Mouse (Mus musculus): ENCODE results near the gene Enpp3. TPM values are rescaled to one million over a fixed set of nuclear protein-coding genes. Genes with fewer than 3 reads are reported as not detected.
"Not testable (repeated sequence)": the region's sequence is repeated elsewhere in the genome, so short reads cannot be mapped to it uniquely, and the experiment has no call there.

Enpp3 gene
- total RNA-seq, 2 experiments from 2014 or later, result 0.63 to 0.94 TPM

GRCm38 (mm10) chr10:24823697-24824535 lies 18.7 kb downstream of the Enpp3 start:
- intact Hi-C loops (cut with DNase I), result no loop called here
- no peak for DNase-seq (ENCODE audit: low spot score in 2 of 2)

GRCm38 (mm10) chr10:24823265-24823664 lies 19.4 kb downstream of the Enpp3 start:
- intact Hi-C loops (cut with DNase I), result no loop called here
- DNase-seq (ENCODE audit: low spot score in 2 of 2), result no peak

- intact Hi-C loops (cut with DNase I), result no loop called here
These were observed 19.8 kb downstream of the Enpp3 start for GRCm38 (mm10) chr10:24822842-24823241.

GRCm38 (mm10) chr10:24821990-24822676 lies 20.5 kb downstream of the Enpp3 start:
- intact Hi-C loops (cut with DNase I), result no loop called here
- DNase-seq (ENCODE audit: low spot score in 2 of 2), result no peak

More at GRCm38 (mm10) chr10:24822842-24823241, 19.8 kb downstream of the Enpp3 start:
- no peak for DNase-seq (ENCODE audit: low spot score in 2 of 2)

- DNase-seq (ENCODE audit: low spot score in 2 of 2), result no peak
- intact Hi-C loops (cut with DNase I), result no loop called here
These were observed 23.1 kb downstream of the Enpp3 start for GRCm38 (mm10) chr10:24819526-24819925.

- intact Hi-C loops (cut with DNase I), result no loop called here
- no peak for DNase-seq (ENCODE audit: low spot score in 2 of 2)
These were observed 32.0 kb downstream of the Enpp3 start for GRCm38 (mm10) chr10:24810639-24811038.

GRCm38 (mm10) chr10:24806756-24807155 lies 35.9 kb downstream of the Enpp3 start:
- DNase-seq (ENCODE audit: low spot score in 2 of 2), result no peak
- intact Hi-C loops (cut with DNase I), result no loop called here

GRCm38 (mm10) chr10:24805876-24806275 lies 36.7 kb downstream of the Enpp3 start:
- intact Hi-C loops (cut with DNase I), result no loop called here
- DNase-seq (ENCODE audit: low spot score in 2 of 2), result no peak

- DNase-seq (ENCODE audit: low spot score in 2 of 2), result no peak
These were observed 37.5 kb downstream of the Enpp3 start for GRCm38 (mm10) chr10:24805173-24805572.

GRCm38 (mm10) chr10:24802742-24803244 lies 39.8 kb downstream of the Enpp3 start:
- DNase-seq (ENCODE audit: low spot score in 2 of 2); intact Hi-C loops (cut with DNase I): not testable (repeated sequence)

More at GRCm38 (mm10) chr10:24805173-24805572, 37.5 kb downstream of the Enpp3 start:
- intact Hi-C loops (cut with DNase I), result no loop called here

GRCm38 (mm10) chr10:24801796-24802195 lies 40.8 kb downstream of the Enpp3 start:
- intact Hi-C loops (cut with DNase I), result no loop called here
- DNase-seq (ENCODE audit: low spot score in 2 of 2), result no peak

GRCm38 (mm10) chr10:24797246-24797645 lies 45.4 kb downstream of the Enpp3 start:
- peak; percentile 54 to 71 for DNase-seq (ENCODE audit: low spot score in 2 of 2)
- intact Hi-C loops (cut with DNase I), result no loop called here

- DNase-seq (ENCODE audit: low spot score in 2 of 2), result no peak
- intact Hi-C loops (cut with DNase I), result loop anchor here (5.0 kb wide), 1 partner anchor 160 kb away; no protein-coding TSS in a partner anchor
These were observed 49.9 kb downstream of the Enpp3 start for GRCm38 (mm10) chr10:24792756-24793155.

- intact Hi-C loops (cut with DNase I), result loop anchor here (5.0 kb wide), 1 partner anchor 158 kb away; no protein-coding TSS in a partner anchor
- peak; percentile 34 for DNase-seq (ENCODE audit: low spot score in 2 of 2)
These were observed 52.7 kb downstream of the Enpp3 start for GRCm38 (mm10) chr10:24789747-24790545.

GRCm38 (mm10) chr10:24785345-24785744 lies 57.3 kb downstream of the Enpp3 start:
- intact Hi-C loops (cut with DNase I), result no loop called here
- no peak for DNase-seq (ENCODE audit: low spot score in 2 of 2)

GRCm38 (mm10) chr10:24784624-24785276 lies 57.9 kb downstream of the Enpp3 start:
- intact Hi-C loops (cut with DNase I), result no loop called here

GRCm38 (mm10) chr10:24783946-24784345 lies 58.7 kb downstream of the Enpp3 start:
- no peak for DNase-seq (ENCODE audit: low spot score in 2 of 2)

More at GRCm38 (mm10) chr10:24784624-24785276, 57.9 kb downstream of the Enpp3 start:
- no peak for DNase-seq (ENCODE audit: low spot score in 2 of 2)

GRCm38 (mm10) chr10:24778643-24779020 lies 64.0 kb downstream of the Enpp3 start:
- DNase-seq (ENCODE audit: low spot score in 2 of 2), result peak in 1 of 2 experiments; percentile 10
- intact Hi-C loops (cut with DNase I), result no loop called here

More at GRCm38 (mm10) chr10:24783946-24784345, 58.7 kb downstream of the Enpp3 start:
- intact Hi-C loops (cut with DNase I), result no loop called here
